Mouse (Mus musculus) testis, adult 2 months (tissue): ENCODE data around the gene Crls1. TPM values are rescaled to one million over a fixed set of nuclear protein-coding genes. Genes with fewer than 3 reads are reported as not detected.
A peak's percentile ranks its signal among the peaks of the same experiment; 100 is the strongest.

Source experiments
- H3K27ac ChIP-seq: fragments of 200-500 bp; 2 replicates; pipeline ENCODE4 v1.5.1; 2012; ENCODE audit warnings: low read depth, low read length; ENCODE audit not compliant: control insufficient read depth, insufficient read depth
- H3K27me3 ChIP-seq: fragments of 200-500 bp; 2 replicates; pipeline ENCODE4 v1.6.1; 2012; ENCODE audit warnings: mild to moderate bottlenecking, low read length, moderate library complexity; ENCODE audit not compliant: control insufficient read depth, insufficient read depth
- H3K36me3 ChIP-seq: fragments of 200-500 bp; 2 replicates; pipeline ENCODE4 v1.6.1; 2012; ENCODE audit warnings: mild to moderate bottlenecking, low read length; ENCODE audit not compliant: control insufficient read depth, insufficient read depth
- H3K4me1 ChIP-seq: fragments of 200-500 bp; 2 replicates; pipeline ENCODE4 v1.6.1; 2012; ENCODE audit warnings: low read length; ENCODE audit not compliant: control insufficient read depth, insufficient read depth
- H3K4me3 ChIP-seq: fragments of 200-500 bp; 2 replicates; pipeline ENCODE4 v1.5.1; 2012; ENCODE audit warnings: low read depth, mild to moderate bottlenecking, low read length, moderate library complexity, mixed read lengths; ENCODE audit not compliant: control insufficient read depth
- CTCF ChIP-seq: fragments of 200-500 bp; IDR thresholded peaks from 2 replicates; pipeline ENCODE4 v1.5.1; 2012; ENCODE audit warnings: low read depth, mild to moderate bottlenecking, inconsistent platforms, low read length, moderate library complexity; ENCODE audit not compliant: control insufficient read depth, insufficient read depth, insufficient replicate concordance
- POLR2A ChIP-seq: fragments of 200-500 bp; IDR thresholded peaks from 2 replicates; pipeline ENCODE4 v1.6.1; 2012; ENCODE audit warnings: low read depth, mild to moderate bottlenecking, inconsistent platforms, low read length, moderate library complexity; ENCODE audit not compliant: control insufficient read depth
- polyA plus RNA-seq: library from polyadenylated mRNA; depleted of rRNA; stranded (reverse); fragments of >200 nt; gene quantifications from 2 replicates; pipeline ENCODE4 v1.2.3, GENCODE M21; 2012

The Crls1 gene
- polyA plus RNA-seq, 1 experiment: 182 TPM

- Histone ChIP-seq H3K4me1 (no peaks in the 10 kb centered on the region; the same call in 1 of the 2 replicates), H3K4me3 (no peak overlapping the region), H3K27me3 (no peaks in the 10 kb centered on the region), H3K27ac (no peak overlapping the region), H3K36me3 (no peaks in the 10 kb centered on the region)
- TF ChIP-seq POLR2A (no peak), CTCF (no peak)
Measured at GRCm38 (mm10) chr2:132871663-132872062, 25.2 kb downstream of the Crls1 start.

DNA sequence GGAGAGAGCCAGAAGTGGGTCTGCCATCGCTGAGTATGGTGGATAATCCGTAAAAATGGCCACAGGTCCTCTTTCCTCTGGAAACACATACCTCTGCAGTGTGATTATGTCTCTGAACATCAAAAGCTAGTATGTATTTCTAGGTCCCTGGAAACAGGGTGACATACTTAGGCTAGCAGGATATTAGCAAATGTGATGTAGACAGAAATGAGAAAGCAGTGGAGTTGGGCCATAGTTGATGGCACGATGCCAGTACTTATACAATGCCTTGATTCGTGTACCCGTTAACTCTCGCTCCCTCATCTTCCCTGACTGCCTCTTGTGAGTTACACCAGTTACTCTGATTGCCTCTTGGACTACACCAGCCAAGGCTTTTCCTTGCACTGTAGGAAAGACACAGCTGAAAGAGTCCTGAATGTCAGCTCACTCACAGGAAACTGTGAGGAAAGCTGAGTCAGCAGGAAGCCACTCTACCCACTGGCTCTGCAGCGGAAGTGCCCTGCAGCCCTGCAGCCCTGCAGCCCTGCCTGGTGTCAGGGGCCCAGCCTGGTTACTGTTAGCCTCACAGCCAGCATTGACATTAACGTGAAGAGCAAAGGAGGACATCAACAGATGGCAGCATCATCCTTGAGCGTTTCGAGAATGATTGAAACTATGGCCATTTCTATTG, 27.3 kb downstream of the Crls1 start:
- TF ChIP-seq CTCF: no peak
- no peak for TF ChIP-seq POLR2A
- Histone ChIP-seq H3K27ac (no peak overlapping the region), H3K27me3 (no peaks in the 10 kb centered on the region), H3K4me3 (peak overlapping the region; percentile 48), H3K36me3 (no peaks in the 10 kb centered on the region), H3K4me1 (no peaks in the 10 kb centered on the region; the same call in 1 of the 2 replicates)

DNA sequence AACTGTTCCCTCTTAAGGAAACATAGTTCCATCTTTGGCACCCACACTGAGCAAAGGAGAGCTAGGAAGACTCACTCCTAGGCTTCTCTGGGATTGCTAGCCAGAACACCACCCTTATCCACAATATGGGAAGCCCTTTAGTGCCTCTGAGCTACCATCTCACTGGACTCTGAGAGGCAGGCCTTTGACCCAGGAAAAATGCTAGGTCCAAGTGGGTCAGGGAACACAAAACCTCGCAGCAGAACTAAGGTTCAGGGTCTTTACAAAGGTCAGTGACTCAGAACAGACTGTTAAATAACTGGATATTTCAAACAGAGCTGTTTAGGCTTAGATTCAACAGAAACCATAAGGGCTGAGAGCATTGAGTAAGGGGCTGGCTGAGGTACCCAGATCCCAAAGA, 30.5 kb downstream of the Crls1 start:
- H3K4me1 ChIP-seq: no peaks in the 10 kb centered on the region; the same call in 1 of the 2 replicates
- TF ChIP-seq CTCF: no peak
- no peak for TF ChIP-seq POLR2A
- no peaks in the 10 kb centered on the region for H3K36me3 ChIP-seq
- H3K27ac ChIP-seq: no peak overlapping the region; the same call in 1 of the 2 replicates
- H3K4me3 ChIP-seq: no peak overlapping the region
- no peaks in the 10 kb centered on the region for H3K27me3 ChIP-seq

- Histone ChIP-seq H3K36me3 (no peaks in the 10 kb centered on the region), H3K4me3 (peak overlapping the region; percentile 63), H3K27me3 (no peaks in the 10 kb centered on the region), H3K4me1 (no peaks in the 10 kb centered on the region; the same call in 1 of the 2 replicates), H3K27ac (peak overlapping the region; percentile 41)
- TF ChIP-seq CTCF (no peak), POLR2A (no peak; the same call in 1 of the 2 replicates)
Measured at GRCm38 (mm10) chr2:132879261-132880044, 33.0 kb downstream of the Crls1 start.

- peak within 1 kb of the TSS; percentile 63; the same call in 1 of the 2 replicates for H3K4me3 ChIP-seq
- TF ChIP-seq POLR2A (no peak), CTCF (no peak)
- H3K4me1 ChIP-seq: no peaks in the 10 kb centered on the region; the same call in 1 of the 2 replicates
- H3K27ac ChIP-seq: no peak within 1 kb of the TSS
- no peaks in the 10 kb centered on the region for H3K27me3 ChIP-seq
- H3K36me3 ChIP-seq: no peaks in the 10 kb centered on the region
Measured at GRCm38 (mm10) chr2:132880844-132881645, 34.6 kb downstream of the Crls1 start, which contains the start of gene Lrrn4. Gene Lrrn4, minus strand, starts transcription at chr2:132880891.

DNA sequence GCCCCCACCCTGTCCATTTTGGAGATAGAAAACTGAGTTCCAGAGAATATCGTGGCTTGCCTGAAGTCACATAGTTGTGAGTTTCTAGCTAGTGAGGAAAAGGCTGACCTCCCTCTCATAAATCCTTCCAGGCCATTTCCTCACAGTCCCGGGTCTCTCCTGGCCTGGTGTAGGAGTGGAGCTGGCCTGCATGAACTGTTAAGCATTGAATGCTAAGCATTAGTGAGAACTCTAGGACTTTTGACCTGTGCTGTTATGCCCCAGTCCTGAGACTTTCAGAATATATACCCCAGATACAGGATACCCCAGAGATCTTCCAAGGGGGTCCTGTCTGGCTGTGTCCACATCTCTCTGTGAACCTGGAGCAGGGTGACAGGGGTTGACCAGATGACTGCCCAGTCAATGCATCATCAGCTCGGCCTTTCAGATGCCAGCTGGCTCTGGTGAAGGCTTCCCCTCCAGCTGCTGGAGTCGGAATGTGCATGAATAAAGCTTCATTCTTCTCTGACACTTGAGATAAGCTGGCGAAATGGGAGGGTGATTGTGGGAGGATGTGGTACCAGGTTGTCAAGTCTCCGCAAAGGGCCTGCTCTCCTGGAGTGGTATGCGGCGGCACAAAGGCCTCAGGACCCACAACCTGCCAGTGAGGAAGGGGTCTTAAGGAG, 38.0 kb downstream of the Crls1 start:
- TF ChIP-seq CTCF (no peak), POLR2A (no peak)
- Histone ChIP-seq H3K4me1 (no peaks in the 10 kb centered on the region; the same call in 1 of the 2 replicates), H3K27ac (no peak overlapping the region), H3K4me3 (no peak overlapping the region), H3K27me3 (no peaks in the 10 kb centered on the region), H3K36me3 (no peaks in the 10 kb centered on the region)

DNA sequence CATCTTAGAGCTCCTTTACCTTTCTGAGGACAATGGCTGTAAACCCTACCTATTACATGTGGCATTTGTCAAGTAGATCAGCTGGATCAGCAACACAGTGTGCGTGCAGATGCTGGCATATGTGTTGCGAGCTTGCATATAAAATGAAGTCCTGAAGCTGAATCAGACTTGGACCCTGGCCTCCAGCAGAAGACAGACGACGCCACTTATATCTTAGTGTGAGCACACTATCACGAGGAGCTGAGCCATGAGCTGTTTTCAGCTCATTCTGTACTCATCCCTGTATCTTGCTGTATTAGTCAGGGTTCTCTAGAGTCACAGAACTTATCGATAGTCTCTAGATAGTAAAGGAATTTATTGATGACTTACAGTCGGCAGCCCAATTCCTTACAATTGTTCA, 38.8 kb downstream of the Crls1 start:
- H3K27me3 ChIP-seq: no peaks in the 10 kb centered on the region
- TF ChIP-seq POLR2A: no peak
- no peak for TF ChIP-seq CTCF
- no peaks in the 10 kb centered on the region for H3K36me3 ChIP-seq
- H3K27ac ChIP-seq: no peak overlapping the region
- H3K4me3 ChIP-seq: no peak overlapping the region
- H3K4me1 ChIP-seq: no peaks in the 10 kb centered on the region; the same call in 1 of the 2 replicates
